Mouse (Mus musculus) brain, embryonic 14.5 days (tissue): Measurements from ENCODE around the gene Scn8a. TPM values are rescaled to one million over a fixed set of nuclear protein-coding genes. Genes with fewer than 3 reads are reported as not detected.

Source experiments
- DNase-seq: peaks from one replicate; pipeline ENCODE4 v3.0.0-alpha.2; 2011; ENCODE audit warnings: low read depth
- CTCF ChIP-seq: fragments of 200-500 bp; IDR thresholded peaks from 2 replicates; pipeline ENCODE4 v1.5.1; 2012; ENCODE audit warnings: inconsistent platforms, mild to moderate bottlenecking, moderate library complexity, borderline replicate concordance; ENCODE audit not compliant: insufficient read depth, insufficient read length; ENCODE audit errors: extremely low read depth
- POLR2A ChIP-seq: fragments of 200-500 bp; IDR thresholded peaks from 2 replicates; pipeline ENCODE4 v1.6.1; 2012; ENCODE audit warnings: mild to moderate bottlenecking, inconsistent platforms, borderline replicate concordance; ENCODE audit not compliant: poor library complexity, insufficient read depth, insufficient read length, severe bottlenecking; ENCODE audit errors: extremely low read depth
- polyA plus RNA-seq: library from polyadenylated mRNA; depleted of rRNA; stranded (reverse); fragments of >200 nt; gene quantifications from 2 replicates; pipeline ENCODE4 v1.2.3, GENCODE M21; 2012

Scn8a gene
- polyA plus RNA-seq, 1 experiment, result 38.3 TPM

DNA sequence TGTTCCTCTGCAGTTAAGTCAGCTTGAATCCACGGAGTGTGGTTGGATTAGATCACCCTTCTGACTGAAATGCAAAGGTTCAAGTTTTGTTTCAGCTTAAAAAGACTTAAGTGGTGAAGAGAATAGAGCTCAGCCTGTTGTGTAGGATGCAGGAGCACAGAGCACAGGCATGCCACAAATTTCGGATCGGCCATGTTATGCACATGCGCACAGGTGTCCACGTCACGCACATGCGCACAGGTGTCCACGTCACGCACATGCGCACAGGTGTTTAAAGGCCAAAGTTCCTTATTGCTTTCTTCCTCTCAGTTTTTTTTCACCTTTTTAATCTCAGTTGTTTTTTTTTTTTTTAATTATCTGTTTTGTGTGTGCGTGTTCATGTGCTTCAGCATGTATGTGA is 52.6 kb downstream of the Scn8a start:
- no peak for DNase-seq
- no peak for TF ChIP-seq POLR2A
- no peak for TF ChIP-seq CTCF

DNA sequence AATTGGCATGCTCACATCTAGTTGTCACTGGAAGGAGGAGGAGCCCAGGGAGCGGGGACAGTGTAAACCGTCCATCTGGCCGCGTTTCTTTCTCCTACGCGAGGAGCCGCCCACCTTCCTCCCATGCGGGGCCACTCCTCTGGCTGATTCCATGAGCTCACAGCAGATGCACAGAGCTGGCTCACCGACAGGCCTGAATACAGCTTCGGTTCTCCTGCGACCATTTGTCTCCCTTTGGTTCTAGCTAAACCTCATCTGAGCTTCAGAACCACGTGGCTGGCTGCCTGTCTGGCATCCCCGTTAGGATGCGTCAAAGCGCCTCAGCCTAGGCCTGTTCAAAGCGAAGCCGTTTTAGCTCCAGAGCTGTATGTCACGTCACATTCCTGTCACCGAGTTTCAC is 53.8 kb downstream of the Scn8a start:
- TF ChIP-seq CTCF, result no peak
- no peak for TF ChIP-seq POLR2A
- peak; percentile 79 for DNase-seq

DNA sequence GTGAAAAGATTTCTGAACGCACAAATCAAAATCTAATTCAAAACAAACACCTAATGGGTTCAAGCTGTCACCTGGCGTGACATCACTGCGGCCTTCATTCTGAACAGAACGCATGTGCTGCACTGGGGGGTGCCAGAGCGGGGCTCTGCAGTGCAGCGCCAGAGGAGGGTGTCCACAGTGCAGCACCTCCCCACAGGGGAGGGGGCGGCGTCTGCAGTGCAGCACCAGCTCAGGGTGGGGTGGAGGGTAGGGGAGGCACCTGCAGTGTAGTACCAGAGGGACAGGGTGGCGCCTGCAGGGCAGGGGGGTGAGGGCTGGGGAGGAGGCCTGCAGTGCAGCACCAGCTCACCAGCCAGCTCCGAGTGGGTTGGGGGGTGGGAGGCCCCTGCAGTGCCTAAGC is 55.3 kb downstream of the Scn8a start:
- no peak for DNase-seq
- TF ChIP-seq CTCF, result no peak
- no peak for TF ChIP-seq POLR2A

GRCm38 (mm10) chr15:100930477-100930876 is 60.8 kb downstream of the Scn8a start:
- DNase-seq, result no peak
- TF ChIP-seq POLR2A, result no peak
- no peak for TF ChIP-seq CTCF

GRCm38 (mm10) chr15:100936176-100936575 is 66.5 kb downstream of the Scn8a start:
- TF ChIP-seq CTCF, result no peak
- no peak for TF ChIP-seq POLR2A
- peak; percentile 40 for DNase-seq

GRCm38 (mm10) chr15:100948383-100948782 is 78.7 kb downstream of the Scn8a start:
- TF ChIP-seq POLR2A, result no peak
- no peak for TF ChIP-seq CTCF
- no peak for DNase-seq

GRCm38 (mm10) chr15:100949169-100949568 is 79.5 kb downstream of the Scn8a start:
- DNase-seq, result peak; percentile 57
- no peak for TF ChIP-seq POLR2A

DNA sequence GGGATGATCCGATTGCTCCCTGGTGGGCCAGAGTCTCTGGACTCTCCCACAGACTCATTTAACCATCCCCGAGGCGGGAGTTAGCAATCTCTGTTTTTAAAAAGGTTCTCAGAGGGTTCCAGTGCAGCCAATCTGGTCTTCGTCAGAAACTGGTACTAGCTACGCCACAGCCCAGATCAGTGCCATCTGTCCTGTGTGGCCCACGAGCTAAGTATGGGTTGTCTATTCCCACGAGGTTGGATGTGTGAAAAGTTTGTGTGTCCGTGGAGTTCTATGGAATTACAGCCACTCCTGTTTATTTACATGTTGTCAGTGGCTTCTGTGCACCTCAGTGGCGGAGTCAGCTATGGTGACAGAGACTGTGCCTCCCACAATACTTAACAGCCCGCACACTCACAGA is 81.8 kb downstream of the Scn8a start:
- peak; percentile 23 for DNase-seq
- TF ChIP-seq CTCF (no peak), POLR2A (no peak)

GRCm38 (mm10) chr15:100952292-100952691 is 82.6 kb downstream of the Scn8a start:
- TF ChIP-seq CTCF, result no peak
- no peak for TF ChIP-seq POLR2A

DNA sequence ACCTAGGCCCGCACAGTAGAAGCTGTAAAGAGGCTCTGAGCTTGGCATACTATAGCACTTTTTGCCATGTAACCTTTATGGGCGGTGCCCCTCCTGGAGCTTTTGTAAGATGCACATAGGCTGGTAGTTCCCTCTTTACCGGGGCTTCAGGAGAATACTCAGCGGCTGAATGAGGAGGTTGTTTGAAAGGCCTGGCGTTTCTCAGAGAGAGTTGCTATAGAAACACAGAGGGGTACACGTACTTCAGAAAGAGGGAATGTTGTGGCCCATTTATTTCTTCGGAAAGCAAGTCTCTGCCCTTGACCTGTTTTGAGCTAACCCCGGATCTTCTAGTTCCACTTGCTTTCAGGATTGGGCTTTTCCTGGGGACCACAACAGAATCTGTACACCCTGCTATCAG is 83.2 kb downstream of the Scn8a start:
- peak; percentile 66 for DNase-seq
- TF ChIP-seq CTCF (no peak), POLR2A (no peak)

More at GRCm38 (mm10) chr15:100952292-100952691, 82.6 kb downstream of the Scn8a start:
- DNase-seq, result no peak

GRCm38 (mm10) chr15:100953955-100954354 is 84.3 kb downstream of the Scn8a start:
- peak; percentile 30 for DNase-seq
- TF ChIP-seq CTCF, result no peak
- no peak for TF ChIP-seq POLR2A

- DNase-seq, result no peak
- TF ChIP-seq CTCF (no peak), POLR2A (no peak)
Observed at GRCm38 (mm10) chr15:100954751-100955150, 85.1 kb downstream of the Scn8a start.

DNA sequence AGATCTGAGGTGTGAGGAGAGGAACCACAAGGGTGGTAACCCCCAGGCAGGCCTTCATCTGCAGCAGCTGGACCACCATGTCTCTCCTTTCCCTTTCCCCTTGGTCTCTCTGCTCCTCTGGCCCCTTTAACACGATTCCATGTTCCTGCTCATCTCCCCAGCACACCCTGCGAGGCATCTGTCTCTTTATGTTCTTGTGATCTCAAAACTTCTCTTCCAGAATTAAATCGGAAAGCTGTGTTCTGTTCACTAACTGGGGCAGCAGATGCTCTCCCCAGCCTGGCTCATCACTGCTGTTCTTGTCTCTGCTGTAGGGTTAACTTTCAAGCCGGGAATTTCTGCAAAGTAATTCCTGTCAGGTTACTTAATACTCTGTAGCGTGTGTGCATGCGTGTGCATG is 91.3 kb downstream of the Scn8a start:
- DNase-seq, result no peak
- TF ChIP-seq CTCF (no peak), POLR2A (no peak)

- TF ChIP-seq POLR2A (no peak), CTCF (peak; percentile 24; the same call in 1 of the 2 replicates)
- DNase-seq, result peak; percentile 40
Observed at GRCm38 (mm10) chr15:100961561-100961960, 91.9 kb downstream of the Scn8a start.

- TF ChIP-seq POLR2A, result no peak
- TF ChIP-seq CTCF, result no peak
- no peak for DNase-seq
Observed at GRCm38 (mm10) chr15:100971443-100971842, 101.8 kb downstream of the Scn8a start.
